Mouse (Mus musculus) midbrain, postnatal 0 days (tissue): ENCODE measurements around the gene Nyap1. TPM values are rescaled to one million over a fixed set of nuclear protein-coding genes. Genes with fewer than 3 reads are reported as not detected.

Source experiments
- ATAC-seq: fragments of 200-750 bp; cut with Nextera tagmentation; 2 replicates; pipeline ENCODE4 v1.8.0; 2017; ENCODE audit warnings: moderate number of reproducible peaks, mild to moderate bottlenecking, moderate TSS enrichment, moderate library complexity; ENCODE audit not compliant: low FRiP score
- DNase-seq: peaks from one replicate; pipeline ENCODE4 v3.0.0-alpha.2; 2015; ENCODE audit warnings: low spot score
- H3K27ac ChIP-seq: fragments of 300-500 bp; sonication (generic); 2 replicates; pipeline ENCODE4 v1.5.1; 2014; ENCODE audit warnings: low read depth, mild to moderate bottlenecking, low read length, mixed read lengths
- H3K27me3 ChIP-seq: fragments of 300-500 bp; sonication (generic); 2 replicates; pipeline ENCODE4 v1.6.1; 2014; ENCODE audit warnings: low read length, control low read depth, mixed read lengths; ENCODE audit not compliant: insufficient read depth
- H3K36me3 ChIP-seq: fragments of 300-500 bp; sonication (generic); 2 replicates; pipeline ENCODE4 v1.6.1; 2014; ENCODE audit warnings: low read length, control low read depth, mixed read lengths; ENCODE audit not compliant: insufficient read depth
- H3K4me1 ChIP-seq: fragments of 300-500 bp; sonication (generic); 2 replicates; pipeline ENCODE4 v1.6.1; 2014; ENCODE audit warnings: mild to moderate bottlenecking, control low read depth, antibody characterized with exemption, low read length, mixed read lengths; ENCODE audit not compliant: insufficient read depth
- H3K4me2 ChIP-seq: fragments of 300-500 bp; sonication (generic); 2 replicates; pipeline ENCODE4 v1.6.1; 2014; ENCODE audit warnings: low read depth, mild to moderate bottlenecking, low read length, mixed read lengths; ENCODE audit not compliant: poor library complexity, severe bottlenecking
- H3K4me3 ChIP-seq: fragments of 300-500 bp; sonication (generic); 2 replicates; pipeline ENCODE4 v1.5.1; 2014; ENCODE audit warnings: low read depth, mild to moderate bottlenecking, low read length, moderate library complexity
- H3K9ac ChIP-seq: fragments of 300-500 bp; sonication (generic); replicated peaks from 2 replicates; pipeline ENCODE4 v1.6.1; 2014; ENCODE audit warnings: mild to moderate bottlenecking, low read length, moderate library complexity, mixed read lengths; ENCODE audit not compliant: poor library complexity, severe bottlenecking
- H3K9me3 ChIP-seq: fragments of 300-500 bp; sonication (generic); 2 replicates; pipeline ENCODE4 v1.6.1; 2016; ENCODE audit warnings: low read length, control low read depth
- CTCF ChIP-seq: IDR thresholded peaks from 2 replicates; pipeline ENCODE4 v1.5.1; 2016; ENCODE audit warnings: antibody characterized with exemption, mild to moderate bottlenecking
- WGBS: fragments of 180-500 bp; shearing (Covaris S2); extraction: QIAGEN DNeasy Blood & Tissue Kit; methylation state at CpG from one replicate; pipeline ENCODE4 v1.1.7; 2014; 5-methylcytosine and 5-hydroxymethylcytosine counted together
- polyA plus RNA-seq: library from polyadenylated mRNA; unstranded; fragments of >200 nt; fragmentation: Nextera tagmentation; extraction: Ambion mirVana; gene quantifications from 2 replicates; pipeline ENCODE4 v1.2.1, GENCODE M21; 2015
- total RNA-seq: library from RNA; depleted of rRNA; stranded (reverse); fragments of >200 nt; gene quantifications from 2 replicates; pipeline ENCODE4 v1.2.3, GENCODE M21; 2014

The Nyap1 gene
- total and polyA plus RNA-seq, 2 experiments from 2014 or later: 50.1 to 261 TPM

GRCm38 (mm10) chr5:137748130-137748770, 6.8 kb upstream of the Nyap1 start:
- WGBS: 40% methylated on average over 5 of the region's 5 CpGs
- no peak for TF ChIP-seq CTCF
- Histone ChIP-seq H3K27me3 (no peaks in the 10 kb centered on the region), H3K4me3 (peak overlapping the region; percentile 60), H3K4me2 (peak overlapping the region; percentile 99), H3K9me3 (no peaks in the 10 kb centered on the region), H3K27ac (0 out of 2 replicates have a peak overlapping the region, but pooled peaks have one; percentile 26), H3K9ac (peak overlapping the region; percentile 52), H3K4me1 (peaks cover 5% of the 10 kb centered on the region; the same call in 1 of the 2 replicates), H3K36me3 (peaks cover 10% of the 10 kb centered on the region)
- no peak for ATAC-seq
- no peak for DNase-seq

GRCm38 (mm10) chr5:137747326-137747961, 6.0 kb upstream of the Nyap1 start:
- peak; percentile 21 for TF ChIP-seq CTCF
- 4% methylated on average over 24 of the region's 26 CpGs for WGBS
- Histone ChIP-seq H3K4me1 (peaks cover 5% of the 10 kb centered on the region; the same call in 1 of the 2 replicates), H3K4me3 (peak overlapping the region; percentile 60), H3K27me3 (no peaks in the 10 kb centered on the region), H3K36me3 (peaks cover 6% of the 10 kb centered on the region), H3K4me2 (peak overlapping the region; percentile 99), H3K9ac (peak overlapping the region; percentile 70), H3K27ac (peak overlapping the region; percentile 72; the same call in 1 of the 2 replicates), H3K9me3 (no peaks in the 10 kb centered on the region)
- DNase-seq (no peak), ATAC-seq (no peak)

GRCm38 (mm10) chr5:137746851-137747325, 5.5 kb upstream of the Nyap1 start:
- TF ChIP-seq CTCF: no peak
- Histone ChIP-seq H3K4me1 (peaks cover 5% of the 10 kb centered on the region; the same call in 1 of the 2 replicates), H3K36me3 (peaks cover 6% of the 10 kb centered on the region), H3K4me2 (peak overlapping the region; percentile 99), H3K27ac (peak overlapping the region; percentile 72), H3K9ac (peak overlapping the region; percentile 70), H3K9me3 (no peaks in the 10 kb centered on the region), H3K27me3 (no peaks in the 10 kb centered on the region), H3K4me3 (peak overlapping the region; percentile 60)
- no peak for ATAC-seq
- no peak for DNase-seq
- WGBS: 2% methylated on average over 16 of the region's 16 CpGs

GRCm38 (mm10) chr5:137746282-137746850, 5.0 kb upstream of the Nyap1 start:
- no peaks in the 10 kb centered on the region for H3K9me3 ChIP-seq
- H3K4me1 ChIP-seq: peaks cover 5% of the 10 kb centered on the region; the same call in 1 of the 2 replicates
- 2% methylated on average over 19 of the region's 20 CpGs for WGBS
- peak overlapping the region; percentile 72 for H3K27ac ChIP-seq
- no peak for DNase-seq
- ATAC-seq: no peak
- H3K27me3 ChIP-seq: no peaks in the 10 kb centered on the region
- peak overlapping the region; percentile 70 for H3K9ac ChIP-seq
- TF ChIP-seq CTCF: no peak
- peaks cover 5% of the 10 kb centered on the region; the same call in 1 of the 2 replicates for H3K36me3 ChIP-seq
- H3K4me2 ChIP-seq: peak overlapping the region; percentile 99
- peak overlapping the region; percentile 60 for H3K4me3 ChIP-seq

- DNase-seq: peak; percentile 94
- ATAC-seq: peak; percentile 50
- WGBS: 4% methylated on average over 28 of the region's 28 CpGs
- Histone ChIP-seq H3K9me3 (no peaks in the 10 kb centered on the region), H3K4me3 (peak within 1 kb of the TSS; percentile 60), H3K4me1 (peaks cover 5% of the 10 kb centered on the region; the same call in 1 of the 2 replicates), H3K27me3 (no peaks in the 10 kb centered on the region), H3K9ac (peak within 1 kb of the TSS; percentile 70), H3K36me3 (no peaks in the 10 kb centered on the region), H3K27ac (peak within 1 kb of the TSS; percentile 72), H3K4me2 (peak within 1 kb of the TSS; percentile 99)
- TF ChIP-seq CTCF: no peak
These were observed 4.1 kb upstream of the Nyap1 start, which contains the start of gene Tsc22d4 for GRCm38 (mm10) chr5:137745214-137746171. Tsc22d4 (plus strand) TSS chr5:137745730.
